Mouse (Mus musculus): ENCODE results near the gene Hnrnph3. TPM values are rescaled to one million over a fixed set of nuclear protein-coding genes. Genes with fewer than 3 reads are reported as not detected.

Gene Hnrnph3
- polyA plus RNA-seq, 1 experiment: 97.0 TPM

- TF ChIP-seq CTCF (IDR thresholded peaks at IDR 0.05; ENCODE audit: borderline replicate concordance, insufficient read depth, low read depth, low read length): no peak
- H3K27ac ChIP-seq (ENCODE audit: insufficient read depth, low read length): no peak overlapping the region
- WGBS: 91% methylated on average over 8 of the region's 8 CpGs
These were observed 23.7 kb upstream of the Hnrnph3 start for GRCm38 (mm10) chr10:63047751-63048150.

GRCm38 (mm10) chr10:63043154-63043553, 19.1 kb upstream of the Hnrnph3 start:
- Histone ChIP-seq H3K27ac (ENCODE audit: insufficient read depth, low read length) (no peak overlapping the region), H3K4me1 (ENCODE audit: control insufficient read depth, insufficient read depth, low read length) (no peaks in the 10 kb centered on the region), H3K4me3 (replicated peaks; ENCODE audit: insufficient read depth, low read depth, low read length) (no peak overlapping the region), H3K27me3 (ENCODE audit: control insufficient read depth, insufficient read depth, low read length) (no peaks in the 10 kb centered on the region)
- WGBS: 65% methylated on average over 3 of the region's 3 CpGs
- DNase-seq: no peak
- TF ChIP-seq POLR2A (IDR thresholded peaks at IDR 0.05; ENCODE audit: borderline replicate concordance, insufficient read depth, low read length) (no peak), CTCF (IDR thresholded peaks at IDR 0.05; ENCODE audit: borderline replicate concordance, insufficient read depth, low read depth, low read length) (no peak)

More at GRCm38 (mm10) chr10:63047751-63048150, 23.7 kb upstream of the Hnrnph3 start:
- H3K4me1 ChIP-seq (ENCODE audit: control insufficient read depth, insufficient read depth, low read length): no peaks in the 10 kb centered on the region
- no peak overlapping the region for H3K4me3 ChIP-seq (replicated peaks; ENCODE audit: insufficient read depth, low read depth, low read length)
- DNase-seq: no peak
- no peaks in the 10 kb centered on the region for H3K27me3 ChIP-seq (ENCODE audit: control insufficient read depth, insufficient read depth, low read length)

DNA sequence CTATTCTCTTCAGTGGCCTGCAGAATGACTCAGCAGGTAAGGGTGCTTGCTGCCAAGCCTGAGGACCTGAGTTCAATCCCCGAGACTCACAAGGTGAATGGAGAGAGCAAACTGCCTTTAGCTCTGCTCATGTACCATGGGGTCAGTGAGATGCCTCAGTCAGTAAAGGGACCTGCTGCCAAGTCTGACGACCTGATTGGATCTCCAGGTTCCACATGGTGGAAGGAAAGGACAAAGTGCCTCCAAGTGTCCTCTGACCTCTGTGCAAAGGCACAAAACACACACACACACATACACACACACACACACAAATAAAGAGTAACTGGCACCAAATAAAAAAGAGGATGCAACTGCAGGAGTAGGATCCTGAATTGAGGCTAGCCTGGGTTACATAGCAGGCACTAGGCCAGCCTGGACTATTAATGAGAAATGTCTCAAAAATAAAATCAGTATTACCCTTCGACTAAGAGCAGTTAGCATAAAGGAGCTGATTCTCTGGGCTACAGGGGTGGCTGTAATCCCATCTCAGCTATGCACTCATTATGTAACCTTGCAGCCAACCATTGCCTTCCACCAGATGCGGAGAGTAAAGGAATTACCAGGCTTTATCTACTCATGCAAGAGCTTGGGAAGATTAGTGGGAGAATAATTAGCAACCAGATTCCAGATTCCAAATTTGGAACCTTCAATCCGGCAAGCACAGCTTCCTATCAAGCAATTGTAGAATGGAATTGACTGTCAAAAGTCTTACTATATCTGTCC, 16.0 kb upstream of the Hnrnph3 start:
- H3K4me3 ChIP-seq (replicated peaks; ENCODE audit: insufficient read depth, low read depth, low read length): no peak overlapping the region
- H3K27me3 ChIP-seq (ENCODE audit: control insufficient read depth, insufficient read depth, low read length): no peaks in the 10 kb centered on the region
- no peak for DNase-seq
- no peak for TF ChIP-seq POLR2A (IDR thresholded peaks at IDR 0.05; ENCODE audit: borderline replicate concordance, insufficient read depth, low read length)
- no peak for TF ChIP-seq CTCF (IDR thresholded peaks at IDR 0.05; ENCODE audit: borderline replicate concordance, insufficient read depth, low read depth, low read length)
- no peak overlapping the region for H3K27ac ChIP-seq (ENCODE audit: insufficient read depth, low read length)
- 77% methylated on average over 5 of the region's 5 CpGs for WGBS
- H3K4me1 ChIP-seq (ENCODE audit: control insufficient read depth, insufficient read depth, low read length): no peaks in the 10 kb centered on the region

DNA sequence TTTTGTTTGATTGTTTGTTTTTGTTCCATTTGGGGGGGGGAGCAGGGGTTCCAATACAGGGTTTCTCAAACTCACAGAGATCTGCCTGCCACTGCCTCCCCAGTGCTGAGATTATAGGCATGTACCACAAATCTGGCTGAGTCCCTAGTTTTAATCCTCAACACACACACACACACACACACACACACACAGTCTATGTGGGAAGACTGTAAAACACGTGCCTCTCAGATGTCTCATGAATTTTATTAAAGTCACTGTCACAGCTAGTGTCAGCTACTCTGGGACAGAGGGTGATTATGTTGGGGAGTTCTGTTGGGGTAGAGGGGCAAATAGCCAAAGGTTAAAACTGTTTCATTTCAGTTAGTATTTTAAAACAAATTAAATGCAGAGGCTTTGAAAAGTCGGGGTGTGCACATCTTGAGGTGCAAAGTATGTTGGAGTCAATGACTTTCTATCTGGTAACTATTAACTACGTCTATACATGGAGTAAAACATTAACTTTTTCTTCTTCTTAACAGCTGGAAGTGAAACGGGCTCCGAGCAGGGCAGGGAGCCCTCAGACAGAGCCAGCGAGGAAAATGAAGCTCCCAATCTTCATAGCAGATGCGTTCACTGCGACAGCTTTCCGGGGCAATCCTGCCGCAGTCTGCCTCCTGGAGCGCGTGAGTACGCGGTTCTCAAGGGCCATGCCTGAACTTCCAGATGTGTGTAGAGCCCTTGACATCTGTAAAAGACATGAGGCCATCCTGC, 14.7 kb upstream of the Hnrnph3 start:
- Histone ChIP-seq H3K4me1 (ENCODE audit: control insufficient read depth, insufficient read depth, low read length) (no peaks in the 10 kb centered on the region), H3K27ac (ENCODE audit: insufficient read depth, low read length) (no peak overlapping the region), H3K27me3 (ENCODE audit: control insufficient read depth, insufficient read depth, low read length) (no peaks in the 10 kb centered on the region), H3K4me3 (replicated peaks; ENCODE audit: insufficient read depth, low read depth, low read length) (no peak overlapping the region)
- DNase-seq: no peak
- no peak for TF ChIP-seq POLR2A (IDR thresholded peaks at IDR 0.05; ENCODE audit: borderline replicate concordance, insufficient read depth, low read length)
- 73% methylated on average over 14 of the region's 14 CpGs for WGBS

GRCm38 (mm10) chr10:63032956-63033355, 8.9 kb upstream of the Hnrnph3 start:
- TF ChIP-seq POLR2A (IDR thresholded peaks at IDR 0.05; ENCODE audit: borderline replicate concordance, insufficient read depth, low read length) (no peak), CTCF (IDR thresholded peaks at IDR 0.05; ENCODE audit: borderline replicate concordance, insufficient read depth, low read depth, low read length) (no peak)
- no peak overlapping the region for H3K4me3 ChIP-seq (replicated peaks; ENCODE audit: insufficient read depth, low read depth, low read length)
- no peak overlapping the region for H3K27ac ChIP-seq (ENCODE audit: insufficient read depth, low read length)
- no peak for DNase-seq
- no peaks in the 10 kb centered on the region for H3K27me3 ChIP-seq (ENCODE audit: control insufficient read depth, insufficient read depth, low read length)
- H3K4me1 ChIP-seq (ENCODE audit: control insufficient read depth, insufficient read depth, low read length): no peaks in the 10 kb centered on the region
- WGBS: 37% methylated on average over 3 of the region's 3 CpGs

DNA sequence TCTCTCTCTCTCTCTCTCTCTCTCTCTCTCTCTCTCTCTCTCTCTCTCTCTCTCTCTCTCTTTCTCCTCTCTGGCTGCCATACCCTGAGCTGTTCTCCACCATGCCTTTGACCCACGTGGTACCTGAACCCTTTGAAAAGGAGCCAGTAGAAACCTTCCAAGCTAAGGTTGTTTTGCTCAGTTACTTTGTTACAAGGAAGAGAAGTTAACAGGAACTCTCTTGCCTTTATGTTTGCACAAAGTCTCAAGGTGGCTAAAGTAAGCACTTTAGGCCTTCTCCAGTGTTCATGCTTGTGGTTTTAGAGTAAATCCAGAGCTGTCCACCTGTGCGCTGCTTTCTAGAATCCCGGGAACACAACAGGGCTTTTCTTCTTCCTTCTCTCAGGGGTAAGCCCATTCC, 8.2 kb upstream of the Hnrnph3 start:
- H3K27ac ChIP-seq (ENCODE audit: insufficient read depth, low read length): no peak overlapping the region
- WGBS: 86% methylated on average over 3 of the region's 3 CpGs
- H3K4me3 ChIP-seq (replicated peaks; ENCODE audit: insufficient read depth, low read depth, low read length): no peak overlapping the region
- no peaks in the 10 kb centered on the region for H3K27me3 ChIP-seq (ENCODE audit: control insufficient read depth, insufficient read depth, low read length)
- no peak for DNase-seq
- H3K4me1 ChIP-seq (ENCODE audit: control insufficient read depth, insufficient read depth, low read length): no peaks in the 10 kb centered on the region
- TF ChIP-seq POLR2A (IDR thresholded peaks at IDR 0.05; ENCODE audit: borderline replicate concordance, insufficient read depth, low read length): no peak
- TF ChIP-seq CTCF (IDR thresholded peaks at IDR 0.05; ENCODE audit: borderline replicate concordance, insufficient read depth, low read depth, low read length): no peak

DNA sequence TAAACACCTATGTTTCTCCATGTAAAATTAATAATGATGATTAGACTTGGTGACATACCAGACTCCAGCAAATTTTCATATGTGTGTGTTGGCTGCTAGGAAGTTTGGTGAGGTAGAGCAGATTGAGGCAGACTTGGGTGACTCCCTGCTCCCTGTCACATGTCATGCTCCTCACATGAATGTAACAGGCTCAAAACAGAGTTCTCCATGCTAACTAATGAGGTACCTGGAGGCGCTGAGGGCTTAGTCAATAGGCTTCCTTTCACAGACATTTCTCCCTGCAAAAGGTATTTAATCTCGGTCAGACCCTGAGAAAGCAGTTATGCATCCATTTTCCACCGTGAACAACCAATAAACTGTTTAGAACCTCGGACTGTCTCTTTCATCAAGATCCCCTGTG, 4.4 kb upstream of the Hnrnph3 start:
- Histone ChIP-seq H3K4me1 (ENCODE audit: control insufficient read depth, insufficient read depth, low read length) (no peaks in the 10 kb centered on the region), H3K4me3 (replicated peaks; ENCODE audit: insufficient read depth, low read depth, low read length) (no peak overlapping the region), H3K27ac (ENCODE audit: insufficient read depth, low read length) (no peak overlapping the region), H3K27me3 (ENCODE audit: control insufficient read depth, insufficient read depth, low read length) (no peaks in the 10 kb centered on the region)
- 44% methylated on average over 4 of the region's 4 CpGs for WGBS
- DNase-seq: no peak
- no peak for TF ChIP-seq CTCF (IDR thresholded peaks at IDR 0.05; ENCODE audit: borderline replicate concordance, insufficient read depth, low read depth, low read length)
- no peak for TF ChIP-seq POLR2A (IDR thresholded peaks at IDR 0.05; ENCODE audit: borderline replicate concordance, insufficient read depth, low read length)
